ENCODE assay signal across 8 mouse cellular contexts in genomic region chr5:73256352-73257065, GRCm38 (mm10). TPM values are rescaled to one million over a fixed set of nuclear protein-coding genes. Genes with fewer than 3 reads are reported as not detected.
DNase-seq lines count a peak whose midpoint lies in the region; ATAC-seq lines count a peak whose summit lies in the region.

Fryl (minus strand) TSS chr5:73256619.

- H3K27ac ChIP-seq in heart, embryonic 14.5 days (replicated peaks in 1 of 2; ENCODE audit: control insufficient read depth in 1 of 2, insufficient read depth in 1 of 2, low read depth in 2 of 2, low read length in 2 of 2) = peak within 1 kb of the TSS; percentile 91 to 94
- H3K27ac ChIP-seq in liver, embryonic 13.5 days = peak within 1 kb of the TSS; percentile 93
- H3K27ac ChIP-seq in stomach, embryonic 16.5 days (ENCODE audit: low read length) = peak within 1 kb of the TSS; percentile 96

- no peaks in the 10 kb centered on the region for H3K36me3 ChIP-seq in heart, embryonic 14.5 days (ENCODE audit: control insufficient read depth, insufficient read depth, low read length)
- no peaks in the 10 kb centered on the region for H3K36me3 ChIP-seq in liver, embryonic 13.5 days
- H3K36me3 ChIP-seq in stomach, embryonic 16.5 days (ENCODE audit: control insufficient read depth, insufficient read depth, low read length) = no peaks in the 10 kb centered on the region

- no peaks in the 10 kb centered on the region for H3K9me3 ChIP-seq in heart, embryonic 14.5 days (ENCODE audit: control insufficient read depth, low read length)
- no peaks in the 10 kb centered on the region for H3K9me3 ChIP-seq in liver, embryonic 13.5 days (replicated peaks)
- no peaks in the 10 kb centered on the region for H3K9me3 ChIP-seq in stomach, embryonic 16.5 days (replicated peaks; ENCODE audit: control insufficient read depth, low read length)

- WGBS in heart, embryonic 14.5 days = under 1% methylated on average over 44 of the region's 44 CpGs
- under 1% methylated on average over 43 of the region's 44 CpGs for WGBS in liver, embryonic 13.5 days (ENCODE audit: insufficient replicate concordance)
- under 1% methylated on average over 44 of the region's 44 CpGs for WGBS in stomach, embryonic 16.5 days

- peaks cover 10 to 32% of the 10 kb centered on the region in 2 experiments for H3K4me1 ChIP-seq in heart, embryonic 14.5 days (ENCODE audit: control insufficient read depth in 2 of 2, insufficient read depth in 2 of 2, low read length in 2 of 2)
- peaks cover 54% of the 10 kb centered on the region for H3K4me1 ChIP-seq in liver, embryonic 13.5 days (replicated peaks)
- H3K4me1 ChIP-seq in stomach, embryonic 16.5 days (ENCODE audit: control insufficient read depth, insufficient read depth, low read length) = peaks cover 14% of the 10 kb centered on the region; the same call in 1 of the 2 replicates

- H3K9ac ChIP-seq in heart, embryonic 14.5 days (ENCODE audit: low read length) = peak within 1 kb of the TSS; percentile 96
- H3K9ac ChIP-seq in liver, embryonic 13.5 days = peak within 1 kb of the TSS; percentile 93
- peak within 1 kb of the TSS; percentile 94 for H3K9ac ChIP-seq in stomach, embryonic 16.5 days (ENCODE audit: low read length)

- peak within 1 kb of the TSS; percentile 93 for H3K4me2 ChIP-seq in heart, embryonic 14.5 days (ENCODE audit: low read length)
- peak within 1 kb of the TSS; percentile 87 for H3K4me2 ChIP-seq in liver, embryonic 13.5 days
- peak within 1 kb of the TSS; percentile 83 for H3K4me2 ChIP-seq in stomach, embryonic 16.5 days (ENCODE audit: low read depth, low read length)

- DNase-seq in c-Kit-negative CD71-positive TER-119-positive erythroid progenitor cells, embryonic 14.5 days (ENCODE audit: low read depth, low spot score) = peak; percentile 96
- peak; percentile 98 for DNase-seq in fibroblast of lung, adult 2 months (ENCODE audit: low read depth)
- DNase-seq in kidney, postnatal 14 days = peak; percentile 99
- peak; percentile 94 for DNase-seq in liver, embryonic 13.5 days
- peak; percentile 98 for DNase-seq in neural tube, embryonic 10.5 days (ENCODE audit: extremely low spot score, low spot score)

- H3K4me3 ChIP-seq in heart, embryonic 14.5 days (ENCODE audit: control insufficient read depth in 1 of 2, insufficient read depth in 1 of 2, low read depth in 1 of 2, low read length in 2 of 2) = peak within 1 kb of the TSS; percentile 93 to 96
- peak within 1 kb of the TSS; percentile 94 for H3K4me3 ChIP-seq in liver, embryonic 13.5 days (replicated peaks)
- H3K4me3 ChIP-seq in stomach, embryonic 16.5 days (replicated peaks; ENCODE audit: low read length) = peak within 1 kb of the TSS; percentile 99

- H3K27me3 ChIP-seq in heart, embryonic 14.5 days (ENCODE audit: control insufficient read depth, insufficient read depth, low read length) = no peaks in the 10 kb centered on the region
- H3K27me3 ChIP-seq in liver, embryonic 13.5 days = no peaks in the 10 kb centered on the region
- H3K27me3 ChIP-seq in stomach, embryonic 16.5 days (ENCODE audit: control insufficient read depth, insufficient read depth, low read length) = no peaks in the 10 kb centered on the region

- peak; percentile 87 for ATAC-seq in CD4-positive, CD25-positive, alpha-beta regulatory T cell, adult 4 months
- ATAC-seq in heart, embryonic 14.5 days (ENCODE audit: insufficient number of reproducible peaks, insufficient read depth, low FRiP score, low read depth) = peak; percentile 99
- peak; percentile 96 for ATAC-seq in liver, embryonic 13.5 days (ENCODE audit: low read depth)
- peak; percentile 99 for ATAC-seq in stomach, embryonic 16.5 days (ENCODE audit: insufficient read depth, low FRiP score)

RNA-seq across cellular contexts. Expression of gene Fryl, which starts in this region (rescaled TPM):
- 100 to 1,000 TPM; 101 TPM for polyA plus RNA-seq in CD4-positive, CD25-positive, alpha-beta regulatory T cell, adult 4 months (2017; shearing (Covaris generic))
- 30.5 and 35.0 TPM in 2 replicates for polyA plus RNA-seq in heart, embryonic 14.5 days (2014; fragmentation: Nextera tagmentation; extraction: Ambion mirVana)
- polyA plus RNA-seq in liver, embryonic 13.5 days (2015; fragmentation: Nextera tagmentation; extraction: Ambion mirVana) = 44.2 and 44.5 TPM in 2 replicates
- polyA plus RNA-seq in stomach, embryonic 16.5 days (2015; fragmentation: Nextera tagmentation; extraction: Ambion mirVana) = 25.7 and 31.6 TPM in 2 replicates

Comparison
In these comparisons a context has a peak if more than half of its experiments do, and no peak if none do; other contexts are left out.
1. Peak in every context shown above with its lines: DNase-seq, ATAC-seq, H3K4me3 ChIP-seq and H3K27ac ChIP-seq.